Mouse (Mus musculus): ENCODE data around the gene Slc39a11.

Gene Slc39a11

DNA sequence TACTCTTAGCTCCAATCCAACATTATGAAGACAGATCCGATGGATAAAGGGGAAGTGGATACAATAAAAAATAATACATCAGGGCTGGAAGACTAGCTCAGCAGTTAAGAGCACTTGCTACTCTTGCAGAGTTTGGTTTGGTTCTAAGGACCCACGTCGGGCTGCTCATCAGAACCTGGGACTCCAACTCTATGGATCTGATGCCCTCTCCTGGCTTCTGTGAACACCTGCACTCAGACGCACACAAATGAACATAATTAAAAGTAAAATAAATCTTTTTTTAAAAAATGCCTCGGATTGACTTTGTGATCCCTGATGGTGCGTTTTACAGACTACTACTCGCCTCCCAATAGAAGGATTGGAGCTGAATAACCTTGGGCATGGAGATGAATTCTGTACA is 19.2 kb downstream of the Slc39a11 start:
- peak; percentile 30 for DNase-seq

DNA sequence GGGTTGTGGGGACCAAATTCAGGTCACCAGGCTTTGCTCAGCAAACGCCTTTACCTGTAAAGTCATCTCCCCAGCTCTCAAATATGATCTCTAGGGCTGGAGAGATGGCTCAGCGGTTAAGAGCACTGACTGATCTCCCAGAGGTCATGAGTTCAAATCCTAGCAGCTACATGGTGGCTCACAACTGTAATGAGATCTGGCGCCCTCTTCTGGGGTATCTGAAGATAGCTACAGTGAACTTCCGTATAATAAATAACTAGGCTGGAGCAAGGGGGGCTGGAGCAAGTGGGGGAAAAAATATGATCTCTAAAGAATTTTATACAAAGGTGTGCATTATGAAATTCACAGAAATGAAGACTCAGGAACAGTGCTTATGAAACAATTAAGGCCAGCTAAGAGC is 22.1 kb downstream of the Slc39a11 start:
- peak; percentile 37 for DNase-seq

GRCm38 (mm10) chr11:113625437-113625836 is 24.4 kb downstream of the Slc39a11 start:
- peak; percentile 39 for DNase-seq

GRCm38 (mm10) chr11:113622028-113622427 is 27.9 kb downstream of the Slc39a11 start:
- no peak for DNase-seq

- DNase-seq: no peak
These were observed 28.9 kb downstream of the Slc39a11 start for GRCm38 (mm10) chr11:113621001-113621400.

DNA sequence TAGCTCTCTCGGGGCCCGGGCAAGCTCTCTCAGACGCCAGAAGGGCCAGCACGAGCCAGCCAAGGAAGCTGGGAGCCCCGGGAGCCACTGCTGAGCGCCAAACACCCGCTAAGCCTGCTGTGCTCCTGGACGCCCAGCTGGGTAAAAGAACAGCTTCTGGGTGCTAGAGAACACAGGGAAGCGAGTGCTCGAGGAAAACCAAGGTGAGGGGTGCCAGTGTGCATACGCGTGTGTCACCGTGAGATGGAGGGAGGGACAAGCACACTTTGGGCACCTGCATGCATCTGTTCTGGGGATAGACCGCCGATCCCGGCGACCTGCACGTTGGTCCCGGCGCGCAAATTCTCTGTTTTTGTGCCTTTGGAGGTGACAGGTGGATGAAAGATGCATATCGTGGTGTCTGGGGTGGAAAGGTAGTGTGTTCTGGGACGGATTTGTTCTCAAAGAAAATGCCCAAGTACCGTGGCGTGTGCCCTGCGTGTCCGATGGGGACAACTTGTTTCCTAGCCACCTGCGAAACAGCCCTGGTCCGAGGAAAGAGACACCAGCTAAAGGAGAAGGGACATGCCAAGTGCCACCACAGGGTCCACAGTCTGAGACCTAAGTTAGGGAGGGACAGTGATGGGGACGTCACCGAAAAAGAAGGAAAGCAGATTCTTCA is 30.3 kb downstream of the Slc39a11 start:
- no peak for DNase-seq

- peak; percentile 82 for DNase-seq
These were observed 31.0 kb downstream of the Slc39a11 start, which contains the start of gene Sstr2 for GRCm38 (mm10) chr11:113618672-113619419. Gene Sstr2, plus strand, starts transcription at chr11:113619342.

- no peak for DNase-seq
These were observed 31.6 kb downstream of the Slc39a11 start for GRCm38 (mm10) chr11:113618303-113618671.

DNA sequence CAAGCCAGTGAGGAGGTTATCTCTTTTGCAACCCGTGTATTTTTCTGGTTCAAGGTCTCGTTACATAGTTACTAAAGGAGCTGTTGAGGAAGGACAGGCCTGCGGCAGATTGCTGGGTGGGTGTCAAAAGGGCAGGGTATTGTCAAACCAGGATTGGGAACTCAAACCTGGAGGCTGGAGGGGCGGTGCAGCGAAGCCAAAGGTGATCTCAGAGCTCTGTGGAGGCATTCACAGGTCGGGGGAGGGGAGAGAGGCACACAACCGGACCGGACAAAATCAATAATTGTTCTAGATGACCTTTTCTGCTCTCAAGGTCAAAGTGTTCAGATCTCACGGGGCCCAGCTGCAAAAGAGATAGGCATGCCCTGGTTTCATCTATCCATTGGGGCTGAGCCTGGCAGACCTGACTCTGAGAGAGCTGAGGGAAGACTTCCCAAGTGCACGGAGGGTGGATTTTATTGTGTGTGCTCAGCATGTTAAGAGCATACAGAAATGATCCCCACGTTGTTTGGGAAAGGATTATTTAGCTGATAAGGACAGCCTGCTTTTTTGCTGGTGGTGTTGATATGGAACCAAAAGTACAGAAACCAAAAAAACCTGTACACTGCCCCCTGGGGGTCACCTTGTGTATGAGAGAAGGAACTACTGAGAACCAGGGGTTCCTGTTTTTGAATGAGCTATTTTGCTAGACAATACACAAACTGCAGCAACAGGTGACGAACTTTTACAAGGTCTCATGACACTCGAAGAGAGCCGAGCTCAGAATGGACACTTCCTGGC is 32.6 kb downstream of the Slc39a11 start:
- peak; percentile 84 for DNase-seq

DNA sequence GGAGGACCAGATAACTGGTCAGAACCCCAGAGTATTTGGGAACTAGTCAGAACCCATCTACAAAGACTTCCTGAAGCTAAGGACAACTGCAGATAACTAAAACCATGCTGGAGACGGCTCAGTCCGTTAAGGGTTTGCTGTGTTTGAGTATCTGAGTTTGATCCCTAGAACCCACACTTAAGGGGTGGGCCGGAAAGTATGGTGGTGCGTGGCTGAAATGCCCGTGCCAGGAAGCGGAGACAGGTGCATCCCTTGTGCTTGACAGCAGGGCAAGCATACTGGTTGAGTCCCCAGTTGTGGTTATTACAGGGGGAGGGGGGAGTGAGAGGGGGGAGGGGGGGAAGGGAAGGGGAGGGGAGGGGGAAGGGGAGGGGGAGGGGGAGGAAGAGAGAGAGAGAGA is 35.4 kb downstream of the Slc39a11 start:
- DNase-seq: no peak

GRCm38 (mm10) chr11:113611664-113612611 is 37.9 kb downstream of the Slc39a11 start:
- DNase-seq: peak; percentile 74

- DNase-seq: no peak
These were observed 38.7 kb downstream of the Slc39a11 start for GRCm38 (mm10) chr11:113611112-113611646.

GRCm38 (mm10) chr11:113610266-113610665 is 39.6 kb downstream of the Slc39a11 start:
- peak; percentile 66 for DNase-seq

DNA sequence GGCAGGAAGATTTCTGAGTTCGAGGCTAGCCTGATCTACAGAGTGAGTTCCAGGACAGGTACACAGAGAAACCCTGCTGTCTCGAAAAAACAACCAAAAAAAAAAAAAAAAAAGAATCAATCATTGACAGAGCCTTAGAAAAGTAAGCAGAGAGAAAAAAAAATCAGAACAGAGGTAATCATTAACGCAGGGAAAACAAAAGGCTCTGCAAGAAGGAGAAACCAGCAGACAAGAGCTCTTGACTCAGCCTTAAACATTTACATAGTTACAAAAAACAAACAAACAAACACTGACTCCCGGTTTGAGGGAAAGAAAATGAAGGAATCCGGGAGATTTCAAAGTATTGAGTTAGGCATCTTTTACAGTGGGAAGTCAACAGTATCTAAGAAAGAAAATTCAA is 40.3 kb downstream of the Slc39a11 start:
- DNase-seq: no peak

GRCm38 (mm10) chr11:113607556-113607955 is 42.3 kb downstream of the Slc39a11 start:
- no peak for DNase-seq

GRCm38 (mm10) chr11:113601616-113602343 is 48.1 kb downstream of the Slc39a11 start:
- DNase-seq: no peak

GRCm38 (mm10) chr11:113600526-113601245 is 49.2 kb downstream of the Slc39a11 start:
- no peak for DNase-seq

- no peak for DNase-seq
These were observed 52.2 kb downstream of the Slc39a11 start for GRCm38 (mm10) chr11:113597632-113598031.

DNA sequence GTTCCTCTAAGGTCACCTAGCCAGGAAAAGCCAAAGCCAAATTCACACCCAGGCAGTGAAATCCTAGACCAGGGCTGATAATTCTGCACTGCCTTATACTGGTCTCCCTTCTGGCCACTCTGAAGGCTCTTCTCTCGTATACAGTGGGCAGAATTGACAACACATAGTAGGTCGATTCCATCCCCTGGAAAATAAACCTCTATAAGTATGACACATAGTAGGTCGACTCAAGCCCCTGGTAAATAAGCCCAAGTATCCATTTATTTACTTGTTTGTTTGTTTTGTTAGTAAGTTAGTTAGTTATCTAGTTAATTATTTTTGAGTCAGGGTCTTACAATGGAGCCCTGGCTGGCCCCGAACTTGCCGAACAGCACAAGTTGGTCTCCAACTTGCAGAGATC is 54.7 kb downstream of the Slc39a11 start:
- DNase-seq: no peak

- no peak for DNase-seq
These were observed 60.9 kb downstream of the Slc39a11 start for GRCm38 (mm10) chr11:113588936-113589335.

- DNase-seq: no peak
These were observed 63.5 kb downstream of the Slc39a11 start for GRCm38 (mm10) chr11:113586423-113586822.

All from lung, postnatal 10 days (tissue).